Mouse (Mus musculus) urinary bladder, postnatal 14 days (tissue): ENCODE data around the gene Rbm12.
"Not testable (repeated sequence)": the region's sequence is repeated elsewhere in the genome, so short reads cannot be mapped to it uniquely, and the experiment has no call there.

Experiments
- DNase-seq: peaks from one replicate; pipeline ENCODE4 v3.0.0; 2021; ENCODE audit warnings: low spot score

Gene Rbm12

DNA sequence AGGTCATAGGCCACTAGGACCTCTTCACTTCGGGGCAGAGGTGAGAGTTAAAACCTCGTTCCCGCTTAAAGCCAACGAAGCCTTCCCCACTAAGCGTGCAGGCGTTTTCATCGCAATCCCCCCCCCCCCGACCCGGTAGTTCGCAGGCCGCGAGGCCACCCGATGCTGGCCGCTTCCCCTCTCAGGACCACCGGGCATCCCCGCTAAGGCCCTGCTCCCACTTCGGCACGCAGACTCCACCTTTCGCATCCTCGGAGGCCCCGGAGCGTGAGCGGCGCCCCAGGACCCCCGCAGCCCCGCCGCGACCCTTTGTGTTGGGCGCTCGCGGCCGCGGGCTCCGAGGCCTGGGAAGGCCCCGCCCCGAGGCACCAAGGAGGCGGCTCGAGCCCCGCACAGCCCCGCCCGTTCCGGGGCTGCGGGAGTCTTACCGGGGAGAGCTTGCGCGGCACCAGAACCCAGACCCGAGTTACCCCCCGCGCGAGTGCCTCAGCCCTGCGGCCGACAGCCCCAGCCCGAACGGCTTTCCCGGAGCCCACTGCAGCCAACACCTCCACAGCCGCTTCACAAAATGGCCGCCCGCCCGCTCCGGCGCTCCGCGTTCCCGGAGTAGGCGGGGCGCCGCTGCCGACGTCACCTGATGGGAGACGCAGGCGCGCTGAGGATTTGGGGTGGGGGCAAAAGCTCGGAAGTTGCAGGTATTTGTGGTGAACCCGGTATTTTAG, at the start of gene Rbm12, which contains the start of gene Cpne1:
Gene Rbm12, minus strand, starts transcription at position 621 of the 722 bp plus-strand sequence.
Gene Cpne1, minus strand, starts transcription at position 608 of the 722 bp plus-strand sequence.
- DNase-seq, result peak; percentile 91

- no peak for DNase-seq
Observed at GRCm38 (mm10) chr2:156151538-156151937, 39.8 kb upstream of the Rbm12 start.

DNA sequence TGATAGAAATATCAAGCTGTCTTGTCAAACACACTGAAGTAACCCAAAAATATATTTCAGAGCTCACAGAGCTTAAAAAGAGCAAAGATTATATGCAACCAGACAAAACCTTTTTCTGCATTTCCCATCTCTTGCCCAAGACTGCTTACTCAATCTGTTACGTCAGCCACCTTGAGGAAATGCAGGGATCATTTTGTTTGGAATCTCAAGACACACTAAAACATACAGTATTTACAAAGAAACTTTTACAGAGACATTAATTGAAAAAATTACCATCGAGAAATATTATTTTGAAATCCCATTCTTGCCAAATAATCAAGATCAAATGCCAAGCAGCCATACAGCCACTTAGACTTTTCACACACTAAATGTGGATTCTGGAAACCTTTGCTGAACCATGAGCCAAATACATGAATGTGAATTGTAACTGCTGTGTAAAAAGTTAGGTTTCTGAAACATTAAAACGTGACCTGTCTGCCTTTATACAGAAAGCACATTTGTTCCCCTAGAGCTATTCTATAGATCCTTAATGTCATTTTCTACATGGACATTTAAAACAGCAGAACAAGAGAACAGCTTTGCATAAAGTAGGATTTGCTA, 35.6 kb upstream of the Rbm12 start:
- no peak for DNase-seq

- DNase-seq, result no peak
Observed at GRCm38 (mm10) chr2:156146272-156146989, 34.7 kb upstream of the Rbm12 start.

DNA sequence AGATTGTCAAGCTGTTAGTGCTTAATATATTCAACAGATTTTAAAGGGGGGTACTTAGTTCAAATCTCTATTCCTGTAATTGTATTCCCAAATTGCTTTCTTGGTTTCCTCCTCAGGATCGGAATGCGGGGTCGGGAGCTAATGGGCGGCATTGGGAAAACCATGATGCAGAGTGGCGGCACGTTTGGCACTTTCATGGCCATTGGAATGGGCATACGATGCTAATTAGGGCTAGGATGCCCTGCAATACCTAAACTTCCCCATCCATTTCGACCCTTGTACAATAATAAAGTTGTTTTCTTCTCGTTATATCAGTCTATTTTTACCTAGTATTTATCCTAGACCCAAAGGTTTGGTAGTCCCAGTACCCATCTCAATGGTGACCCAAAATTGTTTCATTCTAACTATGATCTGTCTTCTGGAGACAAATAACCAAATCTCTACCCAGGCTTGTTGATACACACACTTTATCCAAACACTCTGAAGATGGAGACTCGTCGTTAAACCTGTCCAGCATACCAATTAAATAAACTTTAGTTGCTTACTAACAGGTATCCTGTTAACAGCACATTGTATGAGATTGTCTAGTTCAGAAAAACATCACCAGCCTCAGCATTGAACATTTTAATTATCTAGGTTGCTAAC, 33.8 kb upstream of the Rbm12 start:
- no peak for DNase-seq

GRCm38 (mm10) chr2:156143953-156144724, 32.4 kb upstream of the Rbm12 start, which contains the start of the genes Romo1 and Nfs1:
Romo1 (plus strand) TSS chr2:156144039.
Nfs1 (minus strand) TSS chr2:156144186.
- DNase-seq, result peak; percentile 91

GRCm38 (mm10) chr2:156143367-156143766, 31.6 kb upstream of the Rbm12 start:
- DNase-seq, result no peak

- no peak for DNase-seq
Observed at GRCm38 (mm10) chr2:156142820-156143219, 31.0 kb upstream of the Rbm12 start.

DNA sequence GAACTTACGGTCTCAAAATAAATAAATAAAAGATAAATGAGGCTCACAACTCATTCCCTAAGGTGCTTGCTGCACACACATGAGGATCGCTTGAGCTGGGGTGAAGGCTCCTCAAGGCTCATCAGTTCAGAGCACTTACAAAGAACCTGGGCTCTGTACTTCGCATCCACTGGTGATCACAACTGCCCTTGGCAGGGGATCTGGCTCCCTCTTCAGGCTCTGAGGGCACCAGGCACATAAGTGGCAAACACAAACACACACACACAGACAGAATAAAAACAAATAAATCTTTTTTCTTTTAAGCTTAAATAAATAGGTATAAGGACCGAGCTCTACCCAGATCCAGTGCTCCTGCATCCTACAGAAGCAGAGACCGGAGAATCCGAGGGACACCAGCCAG, 23.9 kb upstream of the Rbm12 start:
- DNase-seq, result no peak

DNA sequence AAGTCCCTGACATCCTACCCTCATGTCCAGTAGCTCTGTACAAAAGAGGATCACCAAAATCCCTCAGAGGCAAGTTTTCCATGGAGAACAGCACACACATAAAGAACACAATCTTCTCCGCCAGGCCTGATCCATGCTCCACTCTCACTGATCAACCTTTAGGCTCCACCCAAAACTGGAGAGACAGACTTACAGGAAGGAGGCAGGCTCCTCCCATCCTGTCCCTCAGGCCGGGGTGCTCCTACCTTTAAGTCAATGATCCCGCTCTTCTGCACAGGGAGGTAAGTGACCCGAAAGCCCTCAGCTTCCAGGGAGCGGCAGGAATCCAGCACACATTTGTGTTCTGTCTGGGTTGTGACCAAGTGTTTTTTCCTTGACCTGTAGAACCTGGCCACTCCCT, 22.4 kb upstream of the Rbm12 start:
- no peak for DNase-seq

- no peak for DNase-seq
Observed at GRCm38 (mm10) chr2:156126992-156127391, 15.2 kb upstream of the Rbm12 start, which contains the start of gene Gm28036. Gm28036 (minus strand) TSS chr2:156127092.

- DNase-seq, result no peak
Observed at GRCm38 (mm10) chr2:156123731-156124130, 12.0 kb upstream of the Rbm12 start.

DNA sequence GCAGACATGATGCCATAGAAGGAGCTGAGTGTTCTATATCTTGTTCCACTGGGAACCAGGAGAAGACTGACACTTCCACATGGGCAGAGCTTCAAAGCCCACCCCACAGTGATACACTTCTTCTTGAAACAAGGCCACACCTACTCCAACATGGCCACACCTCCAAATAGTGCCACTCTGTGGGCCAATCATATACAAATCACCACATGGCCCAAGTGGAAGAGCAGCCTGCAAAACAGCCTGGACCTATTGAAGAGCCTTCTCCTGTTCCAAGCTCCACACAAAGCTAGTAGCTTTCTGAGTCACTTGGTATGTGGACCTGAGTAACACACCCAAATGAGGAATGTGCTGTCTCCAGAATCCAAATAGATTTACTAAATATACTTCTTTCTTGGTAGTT, 7.8 kb upstream of the Rbm12 start:
- no peak for DNase-seq

DNA sequence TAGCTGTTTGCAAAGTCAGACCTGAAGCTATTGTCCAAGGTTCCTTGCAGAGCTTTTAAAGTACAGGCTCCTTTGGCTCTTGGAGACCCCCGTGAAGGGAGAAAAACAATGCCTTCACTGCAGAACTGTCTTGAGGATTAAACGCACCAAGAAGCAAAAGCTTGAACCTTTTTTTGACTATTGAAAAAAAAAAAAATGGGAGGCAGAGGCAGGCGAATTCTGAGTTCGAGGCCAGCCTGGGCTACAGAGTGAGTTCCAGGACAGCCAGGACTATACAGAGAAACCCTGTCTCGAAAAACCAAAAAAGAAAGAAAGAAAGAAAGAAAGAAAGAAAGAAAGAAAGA, 274 bp upstream of the Rbm12 start:
- not testable (repeated sequence) for DNase-seq

- no peak for DNase-seq
Observed at GRCm38 (mm10) chr2:156110627-156111357, 986 bp downstream of the Rbm12 start.

- no peak for DNase-seq
Observed at GRCm38 (mm10) chr2:156091926-156092325, 19.9 kb downstream of the Rbm12 start.

DNA sequence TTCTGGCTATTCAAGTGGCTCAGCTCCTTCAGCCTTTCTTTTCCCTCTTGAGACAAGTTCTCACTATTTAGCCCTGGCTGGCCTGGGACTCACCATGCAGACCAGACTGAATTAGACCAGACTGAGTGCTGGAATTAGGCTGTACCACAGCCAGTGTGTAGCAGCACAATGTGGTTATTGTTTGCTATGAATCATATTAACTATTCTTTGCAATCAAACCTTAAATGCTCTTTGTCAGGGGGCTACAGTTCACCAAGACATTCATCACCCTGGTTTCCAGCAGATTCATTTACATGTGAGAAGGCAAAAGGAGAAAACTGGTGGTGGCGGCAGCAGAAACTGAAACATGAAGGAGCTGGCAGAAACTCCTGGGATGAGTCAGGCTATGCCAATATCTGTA, 22.0 kb downstream of the Rbm12 start:
- DNase-seq, result no peak

- DNase-seq, result no peak
Observed at GRCm38 (mm10) chr2:156087391-156088110, 24.2 kb downstream of the Rbm12 start.

DNA sequence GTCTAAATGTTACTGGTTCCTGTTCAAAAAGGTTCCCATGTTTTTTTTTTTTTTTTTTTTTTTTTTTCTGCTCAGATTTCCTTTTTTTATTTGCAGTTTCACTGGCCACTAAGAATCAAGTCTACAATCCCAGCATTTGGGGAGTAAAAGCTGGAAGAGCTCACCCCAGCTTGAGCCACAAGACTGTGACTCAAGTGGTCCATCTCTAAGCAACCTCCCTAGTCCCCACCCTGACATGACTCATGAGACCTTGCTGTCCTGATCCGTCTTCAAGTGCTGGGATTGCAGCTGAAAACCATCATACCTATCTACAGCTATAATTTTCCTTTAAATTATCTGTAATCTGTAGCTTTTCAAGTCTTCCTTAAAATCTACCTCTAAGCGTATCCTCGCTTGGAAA, 27.2 kb downstream of the Rbm12 start:
- no peak for DNase-seq

GRCm38 (mm10) chr2:156080391-156080790, 31.4 kb downstream of the Rbm12 start:
- no peak for DNase-seq
